Mouse (Mus musculus) spleen, embryonic (tissue): ENCODE results near the gene Cltrn.

Source experiments
- CTCF ChIA-PET: fragments of 350-600 bp; sonication (Branson Sonifier 250); formaldehyde crosslinking; loops from one replicate; lab custom pipeline; 2022; lab: Charles Lee

Gene Cltrn

DNA sequence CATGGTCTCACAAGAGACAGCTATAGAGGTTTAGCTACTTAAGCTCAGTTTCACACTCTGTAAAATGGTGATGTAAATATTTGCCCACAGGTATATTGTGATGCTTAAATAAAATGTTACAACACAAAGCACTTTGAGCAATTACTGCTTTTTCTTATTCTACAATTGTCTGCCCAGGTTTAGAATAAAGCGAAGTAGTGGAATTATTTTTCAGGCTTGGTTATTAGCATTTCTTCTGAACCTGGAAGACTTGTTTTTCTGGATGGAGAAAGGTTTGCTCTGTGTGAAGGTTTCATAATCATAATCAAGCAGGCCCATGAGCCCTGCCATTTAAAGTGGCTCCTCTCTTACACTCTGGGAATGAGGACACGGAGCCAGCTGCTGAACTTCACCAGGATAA is 50.4 kb downstream of the Cltrn start, which contains the start of gene Ace2:
Ace2 (plus strand) TSS at position 301 of the 400 bp plus-strand sequence.
- CTCF ChIA-PET, result no interaction called here

DNA sequence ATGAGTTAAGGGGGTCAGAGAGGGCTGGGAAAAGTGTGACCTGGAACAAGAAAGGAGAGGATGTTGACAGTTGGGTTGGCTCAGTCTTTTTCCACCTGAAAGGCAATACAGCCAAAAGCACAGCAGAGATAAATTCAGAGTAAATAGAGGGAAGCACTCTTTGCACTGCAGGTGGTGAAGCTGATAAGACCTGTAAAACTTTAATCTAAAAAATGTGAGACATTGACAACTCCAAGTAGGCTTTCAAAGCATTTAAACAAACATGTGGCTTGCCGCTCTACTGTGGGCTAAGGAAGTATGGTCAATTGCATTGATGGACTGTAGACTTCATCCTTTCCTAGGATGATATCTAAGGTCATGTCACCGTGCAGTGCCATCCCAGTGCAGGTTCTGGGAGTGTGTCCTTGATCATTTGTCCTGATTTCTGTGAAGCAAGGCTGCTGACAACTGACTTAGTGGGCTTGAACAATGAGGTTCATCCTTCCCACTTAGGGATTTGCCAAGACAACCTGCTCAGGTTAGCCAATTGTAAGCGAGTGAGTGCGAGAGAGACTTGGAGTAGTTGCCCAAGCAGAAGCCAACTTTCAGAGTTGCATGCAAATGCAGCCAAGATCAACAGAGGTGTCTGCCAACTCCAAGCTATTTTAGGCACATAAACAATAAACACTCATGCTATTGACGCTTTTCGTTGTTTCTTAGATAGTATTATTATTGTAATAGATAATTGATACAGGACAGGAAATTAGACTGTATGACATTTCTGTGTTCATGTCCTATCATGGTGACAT is 57.0 kb downstream of the Cltrn start:
- CTCF ChIA-PET, result no interaction called here

DNA sequence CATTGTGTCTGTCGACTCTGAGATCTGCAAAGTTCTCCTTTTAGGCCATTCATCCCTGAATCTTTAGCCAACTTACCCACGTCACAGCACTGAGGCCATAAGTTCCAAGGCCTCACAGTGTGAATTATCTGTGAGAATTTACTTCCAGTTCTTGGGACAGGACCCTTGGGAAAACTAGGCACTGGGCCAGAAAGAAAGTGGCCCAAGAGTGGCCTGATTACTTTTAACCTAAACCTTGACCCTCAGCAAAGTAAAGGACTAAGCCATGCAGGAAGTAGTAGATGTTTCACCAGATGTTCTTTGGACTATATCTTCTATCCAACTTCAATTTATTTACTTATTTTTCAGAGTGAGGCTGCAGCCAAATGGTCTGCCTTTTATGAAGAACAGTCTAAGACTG is 64.1 kb downstream of the Cltrn start:
- CTCF ChIA-PET, result no interaction called here

DNA sequence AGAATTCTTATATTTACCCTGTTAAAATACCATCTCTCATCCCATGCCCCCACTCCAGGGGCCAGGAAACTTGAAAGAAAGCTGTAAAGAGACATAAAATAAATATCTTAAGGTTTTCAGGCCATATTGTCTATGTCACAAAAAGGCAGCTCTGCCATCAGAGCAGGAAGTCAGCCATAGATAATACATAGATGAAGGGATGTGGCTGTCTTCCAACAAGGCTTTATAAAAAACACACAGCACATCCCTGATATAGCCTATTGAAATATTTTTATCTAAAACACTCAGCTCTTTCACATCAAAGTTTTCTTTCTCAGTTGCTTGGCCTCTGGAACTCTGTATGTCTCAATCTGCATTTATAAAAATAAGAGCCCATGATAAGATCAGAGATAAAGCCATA is 65.0 kb downstream of the Cltrn start:
- CTCF ChIA-PET, result no interaction called here

DNA sequence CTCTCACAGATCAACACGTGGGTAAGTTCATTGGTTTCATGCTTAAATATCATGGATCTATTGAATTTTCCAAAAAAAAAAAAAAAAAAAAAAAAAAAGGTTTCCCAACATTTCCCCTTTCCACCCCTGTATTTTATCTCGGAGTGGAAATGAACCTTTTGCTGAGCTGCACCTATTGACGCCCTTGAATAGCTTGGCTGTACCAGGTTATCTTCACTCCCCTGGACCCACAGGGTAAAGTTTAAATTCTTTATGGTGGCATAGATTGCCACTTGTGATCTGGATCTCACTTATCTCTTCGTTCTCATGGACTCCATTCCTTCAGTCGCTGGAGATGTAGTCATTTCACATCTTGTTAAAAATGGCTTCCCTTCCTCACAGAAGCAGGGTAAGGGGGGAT is 66.0 kb downstream of the Cltrn start:
- CTCF ChIA-PET, result no interaction called here

DNA sequence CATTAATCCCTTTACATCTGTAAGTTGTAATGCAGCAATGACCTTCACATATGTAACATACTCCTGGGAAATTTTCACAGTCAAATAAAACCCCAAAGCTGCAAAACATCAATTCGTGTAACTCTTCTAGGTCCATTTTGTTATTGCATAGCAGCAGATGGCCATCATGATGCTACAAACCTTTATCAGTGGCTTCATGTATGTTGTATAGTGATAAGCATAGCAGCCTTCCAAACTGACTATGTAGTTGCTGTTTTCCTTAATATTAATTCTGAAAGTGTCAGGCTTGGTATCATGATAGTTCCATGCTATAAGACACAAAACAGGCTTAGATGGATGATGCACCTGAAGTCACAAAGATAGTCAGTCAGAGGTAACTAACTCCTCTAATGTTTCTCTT is 76.1 kb downstream of the Cltrn start:
- CTCF ChIA-PET, result no interaction called here
